Mouse (Mus musculus) frontal cortex, postnatal 14 days (tissue): ENCODE data around the gene Eml4.

Source experiments
- DNase-seq, 2 experiments: peaks; one replicate each; pipeline ENCODE4 v3.0.0; 2022; ENCODE audit warnings: low spot score in 2 of 2

Eml4 gene

GRCm38 (mm10) chr17:83487762-83488161, 137.0 kb downstream of the Eml4 start:
- DNase-seq, result no peak

- no peak for DNase-seq
These were observed 148.2 kb downstream of the Eml4 start for GRCm38 (mm10) chr17:83498889-83499288.

- no peak for DNase-seq
These were observed 149.0 kb downstream of the Eml4 start for GRCm38 (mm10) chr17:83499692-83500091.

DNA sequence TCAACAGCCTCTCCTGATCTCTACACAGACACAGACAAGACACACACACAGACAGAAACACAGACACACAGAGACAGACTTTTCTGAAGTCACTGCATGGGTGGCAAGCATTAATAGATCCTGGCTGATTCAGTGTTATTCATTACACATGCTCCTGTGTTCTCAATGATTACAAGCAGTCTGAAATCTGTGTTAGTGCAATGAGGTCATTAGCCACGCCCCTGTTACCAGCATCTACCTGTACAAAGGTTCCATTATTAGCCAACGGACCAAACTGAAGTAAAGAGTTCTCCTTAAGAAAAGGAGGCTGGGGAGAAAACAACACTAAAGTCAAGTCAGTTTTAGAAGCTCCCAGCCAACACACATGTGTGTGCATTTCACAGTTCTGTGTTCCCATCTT, 153.0 kb downstream of the Eml4 start:
- DNase-seq, result no peak

DNA sequence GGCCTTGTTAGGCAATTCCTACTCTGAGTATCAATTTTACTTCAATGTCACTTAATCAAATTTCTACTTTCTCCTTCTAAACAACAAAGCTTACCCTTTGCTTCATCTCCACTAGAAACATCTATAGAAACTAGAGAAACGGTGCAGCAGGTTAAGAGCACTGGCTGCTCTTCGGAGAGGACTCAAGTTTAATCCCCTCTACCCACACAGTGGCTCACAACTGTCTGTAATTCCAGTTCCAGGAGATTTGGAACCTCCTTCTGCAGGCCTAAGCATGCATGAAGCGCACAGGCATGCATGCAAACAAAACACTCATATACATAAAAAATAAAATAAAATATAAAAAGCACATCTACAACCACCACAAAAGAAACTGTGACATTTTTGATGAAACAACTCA, 161.4 kb downstream of the Eml4 start:
- DNase-seq, result no peak

DNA sequence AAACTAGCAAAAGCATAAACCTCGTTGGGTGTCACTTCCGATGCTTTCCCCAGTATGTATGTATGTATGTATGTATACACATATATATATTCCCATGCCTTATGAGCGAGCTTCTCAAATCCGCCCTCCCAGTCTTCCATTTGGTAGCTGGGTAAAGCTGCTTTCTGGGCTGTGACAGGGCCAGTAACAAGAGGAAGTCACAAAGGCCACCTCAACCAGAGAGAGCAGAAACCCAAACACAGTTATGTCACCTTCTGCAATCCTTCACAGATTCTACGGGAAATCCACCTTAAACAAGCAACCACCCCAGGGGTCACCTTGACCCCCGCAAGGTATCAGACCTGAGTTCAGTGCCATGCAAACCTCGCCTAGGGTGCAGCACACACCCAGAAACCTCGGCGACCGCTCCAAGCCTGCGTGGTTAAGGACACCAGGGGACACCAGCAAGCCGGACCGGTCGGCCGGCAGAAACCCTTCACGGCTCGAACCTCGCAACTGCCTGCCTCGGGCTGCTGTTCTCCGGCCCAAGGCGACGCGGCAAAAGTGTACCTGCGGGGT, 163.0 kb downstream of the Eml4 start:
- no peak for DNase-seq

DNA sequence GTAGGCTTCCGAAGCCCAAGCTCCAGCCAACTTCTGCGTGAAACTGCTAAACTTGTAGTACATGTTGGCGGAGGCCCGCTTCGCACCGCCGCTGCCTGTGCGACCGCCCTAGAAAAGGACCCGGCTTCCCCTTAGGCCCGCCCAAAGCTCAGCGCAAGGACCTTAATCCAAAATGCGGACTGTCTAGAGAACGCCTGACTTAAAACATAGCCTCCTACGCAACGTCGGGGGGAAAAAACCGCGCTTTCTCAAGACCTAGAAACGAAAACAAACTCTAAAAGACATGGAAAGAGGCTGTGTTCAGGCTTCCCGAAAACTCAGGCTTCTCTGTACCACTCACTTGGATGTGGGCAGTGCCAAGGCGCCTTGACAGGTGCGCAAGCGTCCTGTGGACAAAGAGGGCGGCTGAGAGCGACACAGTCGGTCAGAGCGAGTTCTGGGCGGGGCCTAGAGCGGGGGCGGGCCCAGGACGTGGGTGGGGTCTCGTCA, 163.5 kb downstream of the Eml4 start:
- DNase-seq, result peak; percentile 84 to 85

- DNase-seq, result peak; percentile 30 to 49
These were observed 166.7 kb downstream of the Eml4 start, which contains the start of gene Cox7a2l for GRCm38 (mm10) chr17:83517280-83518015. Gene Cox7a2l (minus strand): TSS chr17:83517330.

- no peak for DNase-seq
These were observed 171.2 kb downstream of the Eml4 start for GRCm38 (mm10) chr17:83521881-83522280.

- DNase-seq, result no peak
These were observed 172.1 kb downstream of the Eml4 start for GRCm38 (mm10) chr17:83522590-83523379.

DNA sequence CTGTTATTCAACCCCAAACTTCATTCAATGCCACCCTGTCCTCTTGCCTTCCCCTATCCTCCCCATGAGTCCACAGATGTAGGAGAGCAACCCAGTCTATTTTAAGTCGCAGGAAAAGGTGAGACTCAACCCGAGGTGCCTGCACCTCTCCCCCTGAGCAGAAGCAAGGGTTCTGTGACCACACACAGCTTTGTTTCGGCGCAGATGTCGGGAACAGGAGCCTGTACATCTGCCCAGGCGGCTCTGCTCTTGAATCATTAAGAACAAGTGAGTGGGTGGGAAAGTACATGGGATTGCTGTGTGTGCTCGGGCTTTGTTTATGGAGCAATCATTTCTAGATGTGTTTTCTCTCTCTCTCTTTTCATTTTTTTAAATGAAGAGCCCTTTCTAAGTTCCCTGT, 174.0 kb downstream of the Eml4 start:
- DNase-seq, result no peak

DNA sequence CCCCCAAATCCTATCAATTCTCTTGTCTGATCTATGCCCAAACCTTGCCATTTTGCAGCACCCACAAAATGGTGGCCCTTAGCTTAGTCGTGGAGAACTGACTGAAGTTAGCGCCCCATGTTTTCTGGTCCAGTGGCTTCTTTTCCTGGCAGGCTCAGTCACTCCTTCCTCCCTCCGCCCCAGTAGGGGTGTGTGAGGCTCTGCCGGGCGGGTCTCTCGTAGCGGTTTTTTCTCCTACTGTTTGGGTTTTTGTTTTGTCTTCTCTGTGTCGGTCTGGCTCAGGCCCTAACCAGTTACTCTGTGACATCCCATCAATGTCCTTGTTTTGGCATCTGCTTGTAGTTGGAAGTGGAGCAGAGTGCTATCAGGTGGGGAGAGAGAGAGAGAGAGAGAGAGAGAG, 174.9 kb downstream of the Eml4 start:
- DNase-seq, result no peak

DNA sequence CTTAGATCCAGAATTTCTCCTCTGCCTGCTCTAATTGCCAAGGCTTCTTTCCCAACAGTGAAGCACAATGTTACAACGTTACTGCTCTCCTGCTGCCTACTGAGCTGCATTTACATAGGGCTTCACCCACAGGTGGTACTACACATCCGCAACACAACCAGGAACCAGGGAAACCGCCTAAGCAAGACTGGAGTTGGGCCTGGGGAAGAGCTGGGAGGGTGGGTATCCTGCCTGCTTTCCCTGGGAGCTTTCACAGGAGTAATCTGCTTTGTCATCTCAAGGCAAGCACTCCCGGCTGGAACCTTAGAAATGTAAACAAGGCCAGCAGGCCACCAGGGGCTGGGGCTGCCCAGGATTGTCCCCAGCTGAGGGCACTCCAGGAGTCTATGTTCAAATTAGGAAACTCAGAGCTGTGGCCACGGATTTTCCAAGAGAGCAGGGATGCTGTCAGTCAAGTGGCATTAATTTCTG, 175.4 kb downstream of the Eml4 start:
- DNase-seq, result no peak

- DNase-seq, result no peak
These were observed 176.1 kb downstream of the Eml4 start for GRCm38 (mm10) chr17:83526624-83527532.

DNA sequence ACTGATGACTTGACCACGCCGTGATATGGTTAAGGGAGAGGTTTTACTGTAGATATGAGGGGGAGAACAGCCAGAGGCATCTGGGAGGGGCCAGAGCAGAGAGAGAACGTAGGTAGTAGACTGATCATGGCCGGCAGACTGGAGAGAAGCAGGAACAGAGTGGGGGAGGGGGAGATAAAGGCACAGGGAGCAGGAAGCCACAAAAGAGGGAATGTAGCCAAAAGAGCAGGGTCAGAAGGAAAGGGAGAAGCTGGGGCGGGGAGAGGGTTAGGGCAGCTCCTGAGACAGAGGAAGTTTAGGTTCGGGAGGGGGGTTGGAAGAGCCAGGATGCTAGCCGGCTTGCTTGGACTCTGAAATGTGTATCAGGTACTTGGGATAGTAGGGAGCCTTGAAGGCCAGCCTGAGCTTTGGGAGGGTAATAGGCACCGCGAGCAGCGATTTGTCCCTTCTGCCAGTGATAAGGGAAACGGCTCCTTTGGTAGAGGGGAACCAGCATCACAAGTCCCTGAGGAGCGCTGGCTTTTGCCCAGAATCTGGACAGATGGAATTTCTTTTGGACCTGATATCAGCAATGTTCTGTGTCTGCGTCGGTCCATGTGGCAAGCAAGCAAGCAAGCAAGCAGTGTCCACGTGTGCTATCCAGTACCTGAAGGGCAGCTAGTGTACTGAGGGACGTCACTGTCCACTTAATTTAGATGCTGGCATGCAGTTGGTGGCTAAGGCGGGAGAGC, 177.1 kb downstream of the Eml4 start:
- no peak for DNase-seq
